Mouse (Mus musculus): ENCODE data around the gene B3gat1. TPM values are rescaled to one million over a fixed set of nuclear protein-coding genes. Genes with fewer than 3 reads are reported as not detected.

The B3gat1 gene
- polyA plus RNA-seq, 1 experiment from 2014 or later = 0.49 TPM

Other genes with a start within 250 kb of the B3gat1 start
- gene Glb1l2, start 72.7 kb downstream of the B3gat1 start, polyA plus RNA-seq (2014; fragmentation: Nextera tagmentation; extraction: Ambion mirVana) = 4.6 and 5.6 TPM in 2 replicates
- not detected in 2 replicates for gene Glb1l3, start 127.2 kb downstream of the B3gat1 start, polyA plus RNA-seq (2014; fragmentation: Nextera tagmentation; extraction: Ambion mirVana)
- gene Gm1110, start 189.4 kb downstream of the B3gat1 start, polyA plus RNA-seq (2014; fragmentation: Nextera tagmentation; extraction: Ambion mirVana) = not detected in 2 replicates